Mouse (Mus musculus) thymus, adult 2 months (tissue): ENCODE results near the gene Unc93a2. TPM values are rescaled to one million over a fixed set of nuclear protein-coding genes. Genes with fewer than 3 reads are reported as not detected.
"Not testable (repeated sequence)": the region's sequence is repeated elsewhere in the genome, so short reads cannot be mapped to it uniquely, and the experiment has no call there.

Experiments used
- DNase-seq: peaks from one replicate; pipeline ENCODE4 v3.0.0; 2021
- H3K27ac ChIP-seq: fragments of 200-500 bp; 2 replicates; pipeline ENCODE4 v1.5.1; 2012; ENCODE audit warnings: low read length, control low read depth; ENCODE audit not compliant: control insufficient read depth, insufficient read depth
- H3K27me3 ChIP-seq: fragments of 200-500 bp; 2 replicates; pipeline ENCODE4 v1.6.1; 2012; ENCODE audit warnings: mild to moderate bottlenecking, low read length, moderate library complexity, mixed read lengths; ENCODE audit not compliant: control insufficient read depth, insufficient read depth
- H3K36me3 ChIP-seq: fragments of 200-500 bp; 2 replicates; pipeline ENCODE4 v1.6.1; 2012; ENCODE audit warnings: mild to moderate bottlenecking, low read length, moderate library complexity; ENCODE audit not compliant: control insufficient read depth, insufficient read depth
- H3K4me1 ChIP-seq: fragments of 200-500 bp; replicated peaks from 2 replicates; pipeline ENCODE4 v1.6.1; 2012; ENCODE audit warnings: low read length; ENCODE audit not compliant: control insufficient read depth, insufficient read depth
- H3K4me3 ChIP-seq: fragments of 200-500 bp; 2 replicates; pipeline ENCODE4 v1.5.1; 2012; ENCODE audit warnings: mild to moderate bottlenecking, low read length, control low read depth, moderate library complexity; ENCODE audit not compliant: control insufficient read depth, insufficient read depth
- WGBS: fragments of 180-500 bp; shearing (Covaris S2); methylation state at CpG from one replicate; pipeline ENCODE4 v1.1.7; 2018; 5-methylcytosine and 5-hydroxymethylcytosine counted together
- polyA plus RNA-seq: library from polyadenylated mRNA; depleted of rRNA; stranded (reverse); fragments of >200 nt; gene quantifications from 2 replicates; pipeline ENCODE4 v1.2.3, GENCODE M21; 2012

Gene Unc93a2
- polyA plus RNA-seq, 1 experiment = 0.93 TPM

- H3K4me3 ChIP-seq, H3K27me3 ChIP-seq, H3K27ac ChIP-seq, H3K4me1 ChIP-seq, H3K36me3 ChIP-seq, DNase-seq: not testable (repeated sequence)
- WGBS = 96% methylated on average over 3 of the region's 5 CpGs
Observed at GRCm38 (mm10) chr17:7371879-7372278, 13.4 kb downstream of the Unc93a2 start, which contains the start of gene Gm49630. Gene Gm49630, minus strand, starts transcription at chr17:7371979.

DNA sequence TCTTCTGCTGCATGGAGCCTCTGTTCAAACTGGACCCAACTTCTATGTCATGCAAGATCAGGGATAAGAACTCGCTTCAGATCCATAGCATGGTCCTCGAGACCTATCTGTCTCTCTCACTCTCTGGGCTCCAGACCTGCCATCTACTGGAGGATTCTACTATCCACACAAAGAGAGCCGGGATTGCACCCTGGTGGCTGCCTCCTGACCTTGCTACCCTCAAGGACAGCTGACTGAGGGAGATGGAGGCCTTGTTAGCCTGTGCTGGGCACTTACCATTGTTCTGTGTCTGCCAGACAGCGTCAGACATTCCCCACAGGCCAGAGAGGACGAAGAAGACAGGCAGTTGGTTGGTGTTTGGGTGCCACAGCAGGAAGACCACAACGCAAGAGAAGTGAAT, 15.9 kb downstream of the Unc93a2 start:
- H3K27me3 ChIP-seq, H3K4me3 ChIP-seq, DNase-seq, H3K36me3 ChIP-seq, H3K4me1 ChIP-seq, H3K27ac ChIP-seq: not testable (repeated sequence)
- 80% methylated on average over 6 of the region's 6 CpGs for WGBS

GRCm38 (mm10) chr17:7366676-7367374, 18.4 kb downstream of the Unc93a2 start:
- not testable (repeated sequence) for H3K36me3 ChIP-seq, H3K27ac ChIP-seq, H3K27me3 ChIP-seq, H3K4me1 ChIP-seq, DNase-seq, H3K4me3 ChIP-seq
- 88% methylated on average over 4 of the region's 7 CpGs for WGBS

GRCm38 (mm10) chr17:7366265-7366664, 19.0 kb downstream of the Unc93a2 start:
- H3K27me3 ChIP-seq, H3K4me1 ChIP-seq, H3K27ac ChIP-seq, H3K36me3 ChIP-seq, DNase-seq, H3K4me3 ChIP-seq: not testable (repeated sequence)
- 100% methylated on average over 1 of the region's 1 CpGs for WGBS

- H3K36me3 ChIP-seq, H3K27me3 ChIP-seq, DNase-seq, H3K27ac ChIP-seq, H3K4me1 ChIP-seq, H3K4me3 ChIP-seq: not testable (repeated sequence)
- 100% methylated on average over 1 of the region's 3 CpGs for WGBS
Observed at GRCm38 (mm10) chr17:7365615-7366014, 19.6 kb downstream of the Unc93a2 start.

GRCm38 (mm10) chr17:7360749-7361465, 24.4 kb downstream of the Unc93a2 start:
- H3K27ac ChIP-seq, H3K36me3 ChIP-seq, DNase-seq, H3K4me1 ChIP-seq, H3K27me3 ChIP-seq, H3K4me3 ChIP-seq: not testable (repeated sequence)
- WGBS = 96% methylated on average over 9 of the region's 9 CpGs

- H3K27me3 ChIP-seq, H3K4me1 ChIP-seq, H3K36me3 ChIP-seq, DNase-seq, H3K27ac ChIP-seq, H3K4me3 ChIP-seq: not testable (repeated sequence)
- WGBS = 95% methylated on average over 4 of the region's 4 CpGs
Observed at GRCm38 (mm10) chr17:7359806-7360205, 25.5 kb downstream of the Unc93a2 start.

DNA sequence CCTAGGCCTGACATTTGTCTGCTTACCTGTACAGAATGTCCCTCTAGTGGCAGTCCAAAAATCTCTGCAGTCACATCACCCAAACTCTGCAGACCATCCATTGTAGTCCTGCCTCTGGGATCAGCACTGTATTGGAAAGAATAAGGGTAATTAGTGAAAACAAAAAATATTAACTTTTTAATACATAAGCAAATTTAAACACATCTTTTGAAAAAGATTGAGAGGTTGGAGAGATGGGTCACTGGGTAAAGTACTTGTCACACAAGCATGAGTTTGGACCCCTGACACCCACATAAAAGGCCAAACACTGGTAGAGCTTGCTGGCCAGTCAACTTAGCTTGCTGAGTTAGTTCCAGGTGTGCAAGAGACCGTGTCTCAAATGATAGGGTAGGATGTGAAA, 32.7 kb downstream of the Unc93a2 start, which contains the start of gene Ttll2:
TSS of gene Ttll2 (minus strand) at position 101 of the 400 bp plus-strand sequence.
- not testable (repeated sequence) for DNase-seq, H3K4me3 ChIP-seq, H3K27ac ChIP-seq, H3K27me3 ChIP-seq, H3K4me1 ChIP-seq, H3K36me3 ChIP-seq
- 94% methylated on average over 1 of the region's 1 CpGs for WGBS

- H3K36me3 ChIP-seq, H3K4me3 ChIP-seq, H3K4me1 ChIP-seq, H3K27me3 ChIP-seq, DNase-seq, H3K27ac ChIP-seq: not testable (repeated sequence)
- WGBS = 67% methylated on average over 2 of the region's 3 CpGs
Observed at GRCm38 (mm10) chr17:7348765-7349164, 36.5 kb downstream of the Unc93a2 start.

- not testable (repeated sequence) for H3K36me3 ChIP-seq, DNase-seq, H3K4me1 ChIP-seq, H3K27me3 ChIP-seq, H3K27ac ChIP-seq, H3K4me3 ChIP-seq
- WGBS = 47% methylated on average over 8 of the region's 9 CpGs
Observed at GRCm38 (mm10) chr17:7337381-7337780, 47.9 kb downstream of the Unc93a2 start.

DNA sequence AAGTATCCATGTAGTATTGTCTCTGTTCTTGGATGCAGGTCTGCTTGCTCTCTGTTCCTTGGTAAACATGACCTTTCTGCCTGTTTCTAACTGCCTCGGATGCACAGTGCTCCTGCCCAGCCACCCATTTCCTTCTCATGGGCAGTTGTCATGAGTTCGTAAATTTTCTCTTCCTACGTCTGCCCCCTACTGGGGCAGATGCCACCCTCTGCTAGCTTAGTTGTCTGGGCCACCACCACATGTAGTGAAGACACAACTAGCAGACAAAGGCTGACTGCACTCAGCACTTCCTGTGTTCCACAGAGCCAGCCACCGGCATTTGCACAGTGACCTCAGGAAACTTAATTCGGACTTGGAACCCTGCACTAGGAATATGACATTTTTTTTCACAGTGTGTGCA, 52.5 kb downstream of the Unc93a2 start:
- WGBS = 67% methylated on average over 4 of the region's 5 CpGs
- not testable (repeated sequence) for H3K36me3 ChIP-seq

More for the DNA sequence above, 52.5 kb downstream of the Unc93a2 start:
- H3K27ac ChIP-seq, H3K27me3 ChIP-seq, DNase-seq, H3K4me3 ChIP-seq, H3K4me1 ChIP-seq: not testable (repeated sequence)
